Mouse (Mus musculus) hindbrain, embryonic 11.5 days (tissue): Measurements from ENCODE around the gene Asic2. TPM values are rescaled to one million over a fixed set of nuclear protein-coding genes. Genes with fewer than 3 reads are reported as not detected.

Experiments
- ATAC-seq: fragments of 200-750 bp; cut with Nextera tagmentation; 2 replicates; pipeline ENCODE4 v1.8.0; 2017; ENCODE audit warnings: mild to moderate bottlenecking, moderate TSS enrichment, moderate library complexity; ENCODE audit not compliant: low FRiP score
- DNase-seq: peaks from one replicate; pipeline ENCODE4 v3.0.0-alpha.2; 2015; ENCODE audit warnings: low spot score
- H3K27ac ChIP-seq: fragments of 300-500 bp; sonication (generic); 2 replicates; pipeline ENCODE4 v1.5.1; 2014; ENCODE audit warnings: mild to moderate bottlenecking, low read depth, low read length
- H3K27me3 ChIP-seq: fragments of 300-500 bp; sonication (generic); 2 replicates; pipeline ENCODE4 v1.6.1; 2014; ENCODE audit warnings: mild to moderate bottlenecking, low read length, moderate library complexity, mixed read lengths; ENCODE audit not compliant: control insufficient read depth, insufficient read depth
- H3K36me3 ChIP-seq: fragments of 300-500 bp; sonication (generic); 2 replicates; pipeline ENCODE4 v1.6.1; 2014; ENCODE audit warnings: mild to moderate bottlenecking, low read length, moderate library complexity, mixed read lengths; ENCODE audit not compliant: control insufficient read depth, insufficient read depth
- H3K4me1 ChIP-seq: fragments of 300-500 bp; sonication (generic); replicated peaks from 2 replicates; pipeline ENCODE4 v1.6.1; 2014; ENCODE audit warnings: low read length, mixed read lengths; ENCODE audit not compliant: control insufficient read depth, insufficient read depth
- H3K4me2 ChIP-seq: fragments of 300-500 bp; sonication (generic); replicated peaks from 2 replicates; pipeline ENCODE4 v1.6.1; 2014; ENCODE audit warnings: mild to moderate bottlenecking, low read depth, low read length
- H3K4me3 ChIP-seq: fragments of 300-500 bp; sonication (generic); 2 replicates; pipeline ENCODE4 v1.5.1; 2014; ENCODE audit warnings: low read depth, low read length
- H3K9ac ChIP-seq: fragments of 300-500 bp; sonication (generic); 2 replicates; pipeline ENCODE4 v1.6.1; 2014; ENCODE audit warnings: low read depth, low read length
- H3K9me3 ChIP-seq: fragments of 300-500 bp; sonication (generic); 2 replicates; pipeline ENCODE4 v1.6.1; 2016; ENCODE audit warnings: low read length; ENCODE audit not compliant: control insufficient read depth
- WGBS: fragments of 180-500 bp; shearing (Covaris S2); extraction: QIAGEN DNeasy Blood & Tissue Kit; methylation state at CpG from one replicate; pipeline ENCODE4 v1.1.7; 2014; 5-methylcytosine and 5-hydroxymethylcytosine counted together
- polyA plus RNA-seq: library from polyadenylated mRNA; unstranded; fragments of >200 nt; fragmentation: Nextera tagmentation; extraction: Ambion mirVana; gene quantifications from 2 replicates; pipeline ENCODE4 v1.2.1, GENCODE M21; 2014

Gene Asic2
- polyA plus RNA-seq, 1 experiment from 2014 or later: 1.7 TPM

- ATAC-seq: no peak
- WGBS: 70% methylated on average over 5 of the region's 5 CpGs
- no peak overlapping the region for H3K27ac ChIP-seq
Measured at GRCm38 (mm10) chr11:81845010-81845685, 123.1 kb downstream of the Asic2 start.

GRCm38 (mm10) chr11:81841001-81841400 is 127.3 kb downstream of the Asic2 start:
- WGBS: 50% methylated on average over 2 of the region's 2 CpGs
- Histone ChIP-seq H3K4me1 (no peaks in the 10 kb centered on the region), H3K4me2 (no peak overlapping the region), H3K4me3 (no peak overlapping the region), H3K27ac (no peak overlapping the region), H3K9me3 (no peaks in the 10 kb centered on the region), H3K27me3 (no peaks in the 10 kb centered on the region), H3K9ac (no peak overlapping the region), H3K36me3 (no peaks in the 10 kb centered on the region)
- DNase-seq (no peak), ATAC-seq (no peak)

More at GRCm38 (mm10) chr11:81845010-81845685, 123.1 kb downstream of the Asic2 start:
- DNase-seq: no peak
- H3K4me1 ChIP-seq: no peaks in the 10 kb centered on the region
- H3K27me3 ChIP-seq: no peaks in the 10 kb centered on the region
- no peak overlapping the region for H3K4me3 ChIP-seq
- no peaks in the 10 kb centered on the region for H3K9me3 ChIP-seq
- H3K36me3 ChIP-seq: no peaks in the 10 kb centered on the region
- H3K9ac ChIP-seq: no peak overlapping the region
- no peak overlapping the region for H3K4me2 ChIP-seq

- no peaks in the 10 kb centered on the region for H3K9me3 ChIP-seq
- H3K27me3 ChIP-seq: no peaks in the 10 kb centered on the region
- H3K9ac ChIP-seq: no peak overlapping the region
- ATAC-seq (no peak), DNase-seq (no peak)
- no peak overlapping the region for H3K27ac ChIP-seq
- H3K4me3 ChIP-seq: no peak overlapping the region
- 73% methylated on average over 4 of the region's 4 CpGs for WGBS
- no peak overlapping the region for H3K4me2 ChIP-seq
- no peaks in the 10 kb centered on the region for H3K4me1 ChIP-seq
- H3K36me3 ChIP-seq: no peaks in the 10 kb centered on the region
Measured at GRCm38 (mm10) chr11:81838426-81838825, 129.8 kb downstream of the Asic2 start.

- H3K27ac ChIP-seq: no peak overlapping the region
- 46% methylated on average over 1 of the region's 1 CpGs for WGBS
- H3K27me3 ChIP-seq: no peaks in the 10 kb centered on the region
- no peaks in the 10 kb centered on the region for H3K9me3 ChIP-seq
- H3K9ac ChIP-seq: no peak overlapping the region
- DNase-seq (no peak), ATAC-seq (no peak)
- H3K36me3 ChIP-seq: no peaks in the 10 kb centered on the region
- no peaks in the 10 kb centered on the region for H3K4me1 ChIP-seq
- H3K4me3 ChIP-seq: no peak overlapping the region
- H3K4me2 ChIP-seq: no peak overlapping the region
Measured at GRCm38 (mm10) chr11:81832381-81832780, 135.9 kb downstream of the Asic2 start.

GRCm38 (mm10) chr11:81816531-81816930 is 151.7 kb downstream of the Asic2 start:
- H3K4me3 ChIP-seq: no peak overlapping the region
- 56% methylated on average over 5 of the region's 5 CpGs for WGBS
- H3K27ac ChIP-seq: no peak overlapping the region
- no peaks in the 10 kb centered on the region for H3K27me3 ChIP-seq
- no peak for DNase-seq
- H3K36me3 ChIP-seq: no peaks in the 10 kb centered on the region
- no peak overlapping the region for H3K9ac ChIP-seq
- H3K4me1 ChIP-seq: no peaks in the 10 kb centered on the region
- H3K4me2 ChIP-seq: no peak overlapping the region
- ATAC-seq: no peak
- no peaks in the 10 kb centered on the region for H3K9me3 ChIP-seq

- H3K27me3 ChIP-seq: no peaks in the 10 kb centered on the region
- WGBS: 93% methylated on average over 1 of the region's 1 CpGs
- H3K9ac ChIP-seq: no peak overlapping the region
- no peaks in the 10 kb centered on the region for H3K36me3 ChIP-seq
- DNase-seq (no peak), ATAC-seq (no peak)
- H3K9me3 ChIP-seq: no peaks in the 10 kb centered on the region
- no peaks in the 10 kb centered on the region for H3K4me1 ChIP-seq
- H3K27ac ChIP-seq: no peak overlapping the region
- H3K4me3 ChIP-seq: no peak overlapping the region
- no peak overlapping the region for H3K4me2 ChIP-seq
Measured at GRCm38 (mm10) chr11:81814816-81815215, 153.4 kb downstream of the Asic2 start.

- no peak overlapping the region for H3K27ac ChIP-seq
- no peaks in the 10 kb centered on the region for H3K9me3 ChIP-seq
- H3K36me3 ChIP-seq: no peaks in the 10 kb centered on the region
- no peaks in the 10 kb centered on the region for H3K27me3 ChIP-seq
- ATAC-seq (no peak), DNase-seq (no peak)
- WGBS: 89% methylated on average over 11 of the region's 11 CpGs
- H3K9ac ChIP-seq: no peak overlapping the region
- no peak overlapping the region for H3K4me2 ChIP-seq
- H3K4me3 ChIP-seq: no peak overlapping the region
- no peaks in the 10 kb centered on the region for H3K4me1 ChIP-seq
Measured at GRCm38 (mm10) chr11:81806905-81807659, 161.2 kb downstream of the Asic2 start.

- no peak overlapping the region for H3K9ac ChIP-seq
- no peak overlapping the region for H3K27ac ChIP-seq
- no peak overlapping the region for H3K4me2 ChIP-seq
- H3K4me1 ChIP-seq: no peaks in the 10 kb centered on the region
- 15% methylated on average over 2 of the region's 2 CpGs for WGBS
- no peak for ATAC-seq
- H3K36me3 ChIP-seq: no peaks in the 10 kb centered on the region
- H3K9me3 ChIP-seq: no peaks in the 10 kb centered on the region
- no peak for DNase-seq
- H3K4me3 ChIP-seq: no peak overlapping the region
- H3K27me3 ChIP-seq: no peaks in the 10 kb centered on the region
Measured at GRCm38 (mm10) chr11:81803544-81803943, 164.7 kb downstream of the Asic2 start.

GRCm38 (mm10) chr11:81802614-81803013 is 165.6 kb downstream of the Asic2 start:
- no peak for ATAC-seq
- H3K9me3 ChIP-seq: no peaks in the 10 kb centered on the region
- H3K36me3 ChIP-seq: no peaks in the 10 kb centered on the region
- no peak overlapping the region for H3K4me3 ChIP-seq
- no peak overlapping the region for H3K9ac ChIP-seq
- no peak overlapping the region for H3K27ac ChIP-seq
- H3K4me2 ChIP-seq: no peak overlapping the region
- no peaks in the 10 kb centered on the region for H3K27me3 ChIP-seq
- H3K4me1 ChIP-seq: no peaks in the 10 kb centered on the region
- DNase-seq: no peak
- WGBS: 95% methylated on average over 1 of the region's 1 CpGs
